Mouse (Mus musculus) embryonic fibroblast, embryonic 13.5 days (primary cell): ENCODE measurements around the gene Jpt1.

Source experiments
- CTCF ChIP-seq: IDR thresholded peaks from 2 replicates; pipeline ENCODE4 v1.5.1; 2011; ENCODE audit warnings: mild to moderate bottlenecking, control low read depth, low read length, moderate library complexity, borderline replicate concordance; ENCODE audit not compliant: insufficient read depth
- POLR2A ChIP-seq: IDR thresholded peaks from 2 replicates; pipeline ENCODE4 v1.6.1; 2011; ENCODE audit warnings: low read depth, mild to moderate bottlenecking, control low read depth, low read length, moderate library complexity

DNA sequence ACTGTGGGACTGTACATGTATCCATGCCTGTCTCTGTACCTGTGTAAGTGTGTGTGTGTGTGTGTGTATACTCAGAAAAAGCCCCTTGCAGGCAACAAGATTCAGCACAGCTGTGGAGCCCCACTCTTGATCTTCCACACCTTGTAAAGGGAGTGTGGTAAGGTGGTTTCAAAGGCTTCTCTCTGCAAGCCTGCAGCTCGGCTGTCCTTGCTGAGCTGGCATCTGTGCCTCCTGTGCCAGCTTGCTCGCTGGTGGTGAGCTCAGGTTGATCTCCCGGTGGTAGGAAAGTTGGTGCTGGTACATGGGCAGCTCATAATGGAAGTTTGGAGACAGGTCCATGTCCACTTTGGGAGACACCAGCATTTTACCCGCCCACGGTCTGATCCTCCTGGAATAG is 52.3 kb downstream of the Jpt1 start:
- no peak for TF ChIP-seq CTCF
- TF ChIP-seq POLR2A, result no peak
